Mouse (Mus musculus) ES-CJ7 (cell line): ENCODE measurements around the gene Tmcc3.

ENCODE experiments used
- DNase-seq: peaks from one replicate; pipeline ENCODE4 v3.0.0; 2011; ENCODE audit warnings: low read depth, low spot score

Gene Tmcc3

DNA sequence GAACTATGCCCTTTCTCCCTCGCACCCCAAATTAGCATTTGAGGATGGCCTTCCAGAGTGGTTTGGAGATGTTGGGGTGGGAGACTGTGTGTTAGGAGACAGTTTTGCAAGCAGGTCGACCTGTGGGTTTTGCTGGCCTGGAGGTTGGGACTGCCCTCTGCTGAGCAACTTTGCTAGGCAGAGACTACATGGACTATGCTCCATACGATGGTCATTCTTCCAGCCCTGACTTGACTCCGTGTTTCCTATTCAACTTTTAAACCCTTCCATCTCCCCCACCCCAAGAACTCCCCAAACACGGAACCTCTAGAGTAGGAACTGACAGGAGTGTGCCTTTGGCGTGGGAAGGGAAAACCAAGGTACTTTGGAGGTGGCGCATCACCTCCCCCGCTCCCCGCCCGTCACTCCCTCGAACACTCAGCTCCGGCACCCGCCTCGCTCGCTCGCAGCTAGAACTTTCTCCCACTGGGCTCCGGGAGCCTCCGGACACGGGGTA lies at the start of gene Tmcc3:
TSS of gene Tmcc3 (plus strand) at position 439 of the 496 bp plus-strand sequence.
- no peak for DNase-seq

DNA sequence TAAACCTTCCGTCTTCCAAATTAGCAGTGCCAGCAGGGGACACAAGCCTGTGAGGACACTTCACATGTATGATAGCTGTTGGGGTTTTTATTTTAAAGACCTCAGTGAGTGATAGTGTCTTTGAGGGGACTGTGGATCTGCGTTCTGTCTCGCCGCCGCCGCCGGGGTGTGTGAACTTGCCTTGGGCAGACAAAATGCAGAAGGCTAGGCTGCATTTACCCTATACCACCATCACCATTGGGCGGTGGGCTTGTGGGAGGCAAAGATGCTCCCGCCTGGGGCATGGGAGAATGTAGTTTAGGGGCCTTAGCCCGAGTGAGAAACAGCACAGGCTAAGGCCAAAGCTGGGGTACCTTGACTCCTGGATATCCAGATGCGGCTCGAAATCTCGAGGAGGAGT lies 49.1 kb upstream of the Tmcc3 start:
- DNase-seq = no peak

- DNase-seq = peak; percentile 15
Measured at GRCm38 (mm10) chr10:94263211-94263610, 48.5 kb upstream of the Tmcc3 start.

- no peak for DNase-seq
Measured at GRCm38 (mm10) chr10:94265656-94266542, 45.9 kb upstream of the Tmcc3 start.

DNA sequence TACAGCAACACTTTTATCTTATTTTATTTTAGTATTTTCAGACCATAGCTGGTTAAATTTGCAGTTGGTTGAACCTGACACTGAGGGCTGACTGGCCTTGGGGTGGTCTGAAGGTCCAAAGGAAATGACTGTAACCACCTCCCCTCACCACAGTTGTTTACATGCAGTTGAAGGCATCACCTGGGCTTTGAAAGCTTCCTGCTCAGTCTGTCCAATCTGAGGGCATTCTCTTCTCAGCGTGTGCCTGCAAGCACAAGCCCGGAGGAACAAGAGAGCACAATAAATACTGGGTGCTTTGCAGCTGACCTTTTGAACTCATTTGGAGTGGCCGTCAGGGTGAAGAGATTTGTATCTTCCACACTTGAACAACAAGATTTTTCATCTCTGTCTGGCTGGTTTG lies 36.4 kb upstream of the Tmcc3 start:
- DNase-seq = no peak

- peak; percentile 68 for DNase-seq
Measured at GRCm38 (mm10) chr10:94276511-94276910, 35.2 kb upstream of the Tmcc3 start.

DNA sequence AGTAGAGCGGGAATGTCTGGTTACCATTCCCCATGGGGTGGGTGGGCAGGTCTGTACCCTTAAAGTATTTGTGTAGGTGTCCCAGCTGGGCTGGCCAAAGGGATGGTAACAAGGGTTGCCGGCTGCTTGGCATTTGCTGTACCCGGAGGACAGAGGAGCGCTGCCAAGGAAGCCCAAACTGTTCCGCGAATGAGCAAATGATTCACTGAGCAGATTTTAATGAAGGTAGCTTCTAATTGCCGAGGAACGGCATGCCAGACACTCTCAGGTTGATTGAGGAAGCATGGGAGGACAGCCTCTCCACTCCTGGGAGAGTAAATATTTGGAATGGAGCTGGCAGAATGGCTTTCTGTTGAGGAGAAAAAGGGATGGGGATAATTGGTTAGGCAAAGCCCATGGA lies 29.6 kb upstream of the Tmcc3 start:
- DNase-seq = no peak

- DNase-seq = no peak
Measured at GRCm38 (mm10) chr10:94282797-94283196, 29.0 kb upstream of the Tmcc3 start.

GRCm38 (mm10) chr10:94294437-94294836 lies 17.3 kb upstream of the Tmcc3 start:
- DNase-seq = no peak

DNA sequence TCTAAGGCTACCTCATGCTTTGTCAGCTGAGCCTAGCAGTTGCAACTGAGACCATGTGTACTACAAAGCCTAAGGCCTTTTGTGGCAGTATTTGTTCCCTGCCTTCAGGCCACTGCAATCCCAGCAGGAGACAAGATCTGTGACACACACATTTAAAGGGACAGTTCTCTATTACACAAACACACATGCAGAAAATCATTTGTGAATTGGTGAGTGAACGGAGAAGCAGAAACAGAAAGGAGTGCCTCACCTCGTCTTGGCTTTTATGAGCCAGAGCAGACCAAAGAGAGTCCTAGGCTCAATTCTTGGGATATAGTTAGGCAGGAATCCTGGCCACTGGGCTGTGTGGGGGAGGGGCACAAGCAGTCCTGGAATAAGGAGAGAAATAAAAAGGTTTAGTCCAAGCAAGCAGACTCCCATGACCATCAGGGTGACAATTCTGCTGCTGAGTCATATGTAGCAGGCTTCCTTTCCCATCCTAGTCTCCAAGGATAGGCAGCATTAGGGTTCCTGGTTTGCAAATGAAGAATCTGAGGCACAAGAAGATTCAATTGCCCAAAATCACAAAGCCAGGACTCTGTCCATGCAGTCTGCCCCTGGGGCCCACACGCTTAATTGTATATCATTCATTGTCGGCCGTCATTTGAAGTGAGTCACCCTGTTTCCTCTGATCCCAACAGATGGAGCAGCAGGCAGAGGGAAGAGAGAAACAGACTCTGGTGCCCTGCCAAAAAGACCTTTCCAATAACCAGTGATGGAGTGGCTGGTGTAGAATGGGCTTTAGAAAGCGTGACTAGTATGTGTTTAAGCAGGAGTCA lies 16.6 kb upstream of the Tmcc3 start:
- no peak for DNase-seq

DNA sequence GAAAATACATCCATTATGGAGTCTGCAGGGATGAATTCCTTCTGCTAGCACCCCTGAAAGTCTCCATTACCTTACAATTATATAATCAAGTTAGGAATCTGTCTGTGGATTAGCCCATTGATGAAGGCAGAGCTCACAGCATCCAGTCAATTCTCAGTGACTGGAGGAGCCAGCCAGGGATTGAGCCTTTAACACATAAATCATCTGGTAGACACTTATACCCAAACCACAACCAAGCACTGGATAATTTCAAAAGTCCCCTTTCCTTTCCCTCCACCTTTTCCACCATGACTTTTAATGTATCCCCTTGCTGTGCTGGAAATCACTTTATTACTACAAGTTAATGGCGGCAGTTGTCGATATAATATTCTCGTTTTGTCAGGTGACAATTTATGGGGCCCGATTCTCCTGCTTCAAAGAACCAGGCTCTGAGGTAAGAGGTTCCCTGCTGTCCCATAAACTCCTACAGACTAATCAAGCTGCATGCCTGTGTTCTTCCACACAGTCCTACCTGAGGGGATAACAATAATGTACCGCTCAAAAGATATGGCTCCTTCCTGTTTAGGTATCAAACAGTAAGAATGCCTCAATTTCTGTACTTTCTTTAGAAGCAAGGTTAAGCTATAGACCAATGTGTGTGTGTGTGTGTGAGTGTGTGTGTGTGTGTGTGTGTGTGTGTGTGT lies 15.7 kb upstream of the Tmcc3 start:
- DNase-seq = no peak

GRCm38 (mm10) chr10:94298471-94298870 lies 13.3 kb upstream of the Tmcc3 start, which contains the start of gene Gm4792:
Gene Gm4792 (minus strand): TSS chr10:94298703.
- DNase-seq = no peak

DNA sequence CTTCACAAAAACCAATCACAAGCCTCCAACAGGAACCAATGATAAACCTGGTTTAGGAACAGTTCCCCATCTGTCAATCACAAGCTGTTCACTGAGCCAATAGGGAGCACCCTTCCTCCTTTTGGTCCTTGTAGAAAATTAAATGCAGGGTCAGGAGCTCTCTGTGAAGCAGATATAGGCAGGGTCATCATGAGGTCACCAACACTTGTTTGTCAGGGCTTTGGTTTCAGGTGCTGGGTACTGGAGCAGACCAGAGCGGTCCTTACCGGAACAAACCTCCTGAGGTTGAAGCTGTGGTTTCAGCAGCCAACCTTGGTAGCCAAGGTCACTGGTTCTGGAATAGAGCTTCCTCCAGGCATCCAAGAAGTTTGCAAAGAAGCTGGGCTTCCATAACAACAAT lies 12.4 kb upstream of the Tmcc3 start:
- DNase-seq = peak; percentile 28

DNA sequence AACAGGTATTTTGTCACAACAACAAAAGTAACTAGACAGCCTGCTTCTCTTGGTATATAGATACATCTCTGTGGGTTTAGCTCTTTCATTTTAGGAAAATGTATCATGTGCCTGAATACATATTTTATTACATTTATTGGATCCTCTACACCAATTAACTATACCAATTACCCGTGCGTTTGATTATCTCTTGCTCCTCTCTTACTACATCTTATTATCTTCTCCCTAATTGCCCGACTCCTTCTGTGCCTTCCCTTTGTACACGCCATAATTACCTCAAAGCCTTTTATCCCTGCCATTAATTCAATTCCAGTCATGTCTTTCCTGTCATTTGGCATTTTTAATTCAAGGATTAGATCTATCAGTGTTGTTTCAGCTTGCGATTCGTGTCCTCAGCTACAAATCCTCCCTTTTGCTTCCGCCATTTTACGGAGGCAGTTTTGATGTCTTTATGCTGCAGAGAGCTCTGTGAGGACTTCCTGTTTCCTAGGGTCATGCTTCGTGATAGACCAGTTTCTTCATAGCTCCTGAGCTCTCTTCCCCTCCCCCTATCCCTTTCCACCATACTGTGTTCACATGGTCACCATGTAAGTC lies 7.6 kb upstream of the Tmcc3 start:
- DNase-seq = no peak

- DNase-seq = peak; percentile 26
Measured at GRCm38 (mm10) chr10:94305526-94305925, 6.2 kb upstream of the Tmcc3 start.

DNA sequence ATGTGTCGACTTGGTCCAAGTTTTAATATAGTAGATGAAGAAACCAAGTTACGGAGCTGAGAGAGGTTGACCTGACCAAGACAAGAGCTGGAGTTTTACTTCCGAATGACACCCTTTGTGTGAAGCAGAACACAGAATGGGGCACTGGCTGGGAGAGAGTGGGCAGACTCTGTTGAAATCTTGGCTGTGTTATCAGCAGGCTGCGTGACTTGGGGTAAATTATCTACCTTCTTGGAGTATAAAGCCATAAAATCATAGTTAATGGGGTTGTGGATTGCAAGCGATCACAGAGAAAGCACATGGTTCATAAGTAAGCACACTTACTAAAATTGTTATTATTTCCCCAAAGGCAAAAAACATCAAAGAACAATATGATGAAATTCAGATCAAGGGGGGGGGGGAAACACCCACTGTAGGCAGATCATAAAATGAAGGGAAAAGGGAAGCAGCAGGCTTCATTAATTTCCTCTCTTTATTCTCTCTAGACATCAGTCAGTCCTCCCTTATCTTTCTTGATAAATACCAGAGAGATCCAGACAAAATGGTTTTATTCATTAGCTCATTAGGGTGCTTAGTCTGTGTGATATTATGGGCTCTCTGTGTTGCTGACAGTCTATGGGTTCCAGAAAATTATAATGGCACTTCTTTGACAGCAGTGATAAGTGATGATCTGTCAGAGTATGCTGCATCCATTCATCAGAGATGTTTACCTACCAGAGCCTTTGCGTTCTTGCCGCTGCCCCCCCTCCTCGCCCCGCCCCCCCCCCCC lies 1.1 kb upstream of the Tmcc3 start:
- no peak for DNase-seq

DNA sequence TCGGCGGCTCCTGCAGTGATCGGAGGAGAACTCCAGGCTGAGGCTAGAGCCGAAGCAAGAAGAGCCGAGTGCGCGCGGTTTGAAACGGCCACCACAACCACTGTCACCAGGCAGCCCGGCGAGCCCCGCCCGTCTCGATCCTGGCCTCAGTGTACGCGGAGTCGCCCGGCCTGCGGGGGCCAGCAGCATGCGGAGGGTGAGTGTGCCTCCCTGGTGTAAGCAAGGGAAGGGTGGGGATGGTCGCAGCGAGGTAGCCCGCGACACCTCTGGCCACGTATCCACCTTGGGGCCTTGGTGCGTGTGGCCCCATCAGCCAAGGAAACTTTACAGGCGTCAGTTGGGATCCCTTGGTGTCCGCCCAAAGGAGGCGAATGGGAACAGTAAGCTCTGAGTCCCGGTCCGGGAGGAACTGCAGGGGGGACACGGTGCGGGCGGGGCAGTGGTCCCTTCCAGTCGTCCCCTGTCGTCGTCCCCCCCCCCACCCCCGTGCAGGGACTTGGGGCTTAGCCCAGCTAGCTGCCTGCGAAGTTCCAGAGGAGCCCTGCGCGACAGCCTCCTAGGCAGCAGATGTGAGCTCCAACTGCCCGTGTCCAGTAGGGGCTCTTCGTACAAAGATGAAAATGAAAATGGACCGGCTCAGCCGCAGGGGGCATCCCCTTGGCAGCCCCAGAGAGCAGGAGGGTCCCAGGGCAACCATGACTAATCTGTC lies 412 bp downstream of the Tmcc3 start:
- peak; percentile 4 for DNase-seq

DNA sequence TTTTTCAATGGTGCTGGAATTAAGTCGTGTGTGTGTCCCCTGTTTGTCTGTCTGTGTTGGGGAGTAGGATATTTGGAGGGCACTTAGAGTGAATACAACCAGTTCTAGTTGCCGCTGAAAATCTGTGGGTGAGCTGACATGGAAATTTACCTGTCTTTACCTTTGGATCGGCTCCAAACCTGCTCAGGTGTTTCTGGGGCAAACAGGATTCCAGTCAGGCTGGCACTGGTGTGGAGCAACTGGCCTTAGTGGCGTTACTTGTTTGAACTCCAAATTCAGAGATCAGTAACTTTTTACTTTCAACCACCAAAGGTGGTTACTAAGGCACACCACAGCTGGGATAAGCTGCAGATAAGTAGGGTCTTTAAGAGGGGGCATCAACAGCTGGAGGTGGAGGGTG lies 1.4 kb downstream of the Tmcc3 start:
- DNase-seq = no peak

GRCm38 (mm10) chr10:94318574-94318973 lies 6.8 kb downstream of the Tmcc3 start:
- no peak for DNase-seq

DNA sequence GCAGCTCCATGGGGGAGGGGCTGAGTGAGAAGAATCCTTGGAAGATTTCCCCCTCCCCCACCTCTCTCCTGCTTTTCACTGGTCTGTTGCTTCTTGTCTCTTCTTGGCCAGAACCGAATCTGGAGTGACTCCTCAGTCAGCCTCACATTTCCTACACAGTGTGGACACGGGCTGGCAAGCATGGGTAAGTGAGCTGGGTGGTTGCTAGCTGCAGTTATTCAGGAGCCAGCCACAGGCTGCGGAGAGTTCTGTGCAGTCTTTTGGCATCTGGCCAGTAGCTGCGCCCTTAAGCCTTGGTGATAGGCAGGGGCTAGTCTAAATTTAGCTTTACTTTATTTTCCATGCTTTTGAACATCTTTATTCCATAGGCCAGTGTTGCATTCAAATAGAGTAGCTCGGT lies 18.2 kb downstream of the Tmcc3 start:
- DNase-seq = no peak
